Mouse (Mus musculus): ENCODE data around the gene Gsk3a. TPM values are rescaled to one million over a fixed set of nuclear protein-coding genes. Genes with fewer than 3 reads are reported as not detected.
"Not testable (repeated sequence)": the region's sequence is repeated elsewhere in the genome, so short reads cannot be mapped to it uniquely, and the experiment has no call there.

Gene Gsk3a
- total RNA-seq, 1 experiment from 2014 or later, result 97.4 TPM

DNA sequence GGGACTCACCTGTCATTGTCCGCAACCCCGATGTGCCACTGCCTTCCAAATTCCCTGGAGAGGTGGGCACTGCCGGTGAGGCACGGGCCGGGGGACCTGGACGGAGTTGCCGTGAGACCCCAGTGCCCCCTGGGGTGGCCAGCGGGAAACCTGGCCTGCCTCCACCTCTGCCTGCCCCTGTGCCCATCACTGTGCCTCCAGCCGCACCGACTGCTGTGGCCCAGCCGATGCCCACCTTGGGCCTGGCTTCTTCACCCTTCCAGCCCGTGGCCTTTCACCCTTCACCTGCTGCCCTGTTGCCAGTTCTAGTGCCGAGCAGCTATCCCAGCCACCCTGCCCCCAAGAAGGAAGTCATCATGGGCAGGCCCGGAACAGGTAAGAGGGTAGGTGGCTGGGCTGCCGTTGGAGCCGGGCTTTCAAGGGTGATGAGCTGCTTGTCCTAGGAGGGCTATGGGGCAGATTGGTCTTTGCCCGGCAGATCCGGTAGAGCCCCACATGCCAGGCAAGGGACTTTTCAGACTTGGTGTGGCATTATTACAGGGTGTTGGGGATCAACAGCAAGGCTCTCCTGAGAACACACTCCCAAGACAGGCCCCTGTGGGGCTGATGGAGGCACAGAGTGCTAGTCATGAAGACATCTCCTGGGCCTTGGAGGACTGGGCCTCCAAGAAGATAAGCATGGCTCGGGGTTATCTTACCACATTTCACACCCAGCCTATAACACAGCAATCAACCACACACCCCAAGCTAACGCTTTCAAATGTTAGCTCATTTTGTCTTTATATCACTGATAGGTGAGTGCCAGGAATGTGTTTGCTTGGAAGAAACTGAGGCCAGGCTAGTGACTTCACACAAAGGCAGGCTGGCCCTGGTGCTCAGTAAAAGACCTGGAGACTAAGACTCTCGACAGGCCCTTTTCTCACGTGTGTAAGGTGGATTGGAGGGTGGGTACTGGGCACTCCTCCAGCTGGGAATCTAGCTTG is 35.9 kb upstream of the Gsk3a start:
- no peak for DNase-seq

- DNase-seq, result no peak
Observed at GRCm38 (mm10) chr7:25272445-25273258, 35.0 kb upstream of the Gsk3a start.

- no peak for DNase-seq
Observed at GRCm38 (mm10) chr7:25271651-25272444, 34.2 kb upstream of the Gsk3a start.

DNA sequence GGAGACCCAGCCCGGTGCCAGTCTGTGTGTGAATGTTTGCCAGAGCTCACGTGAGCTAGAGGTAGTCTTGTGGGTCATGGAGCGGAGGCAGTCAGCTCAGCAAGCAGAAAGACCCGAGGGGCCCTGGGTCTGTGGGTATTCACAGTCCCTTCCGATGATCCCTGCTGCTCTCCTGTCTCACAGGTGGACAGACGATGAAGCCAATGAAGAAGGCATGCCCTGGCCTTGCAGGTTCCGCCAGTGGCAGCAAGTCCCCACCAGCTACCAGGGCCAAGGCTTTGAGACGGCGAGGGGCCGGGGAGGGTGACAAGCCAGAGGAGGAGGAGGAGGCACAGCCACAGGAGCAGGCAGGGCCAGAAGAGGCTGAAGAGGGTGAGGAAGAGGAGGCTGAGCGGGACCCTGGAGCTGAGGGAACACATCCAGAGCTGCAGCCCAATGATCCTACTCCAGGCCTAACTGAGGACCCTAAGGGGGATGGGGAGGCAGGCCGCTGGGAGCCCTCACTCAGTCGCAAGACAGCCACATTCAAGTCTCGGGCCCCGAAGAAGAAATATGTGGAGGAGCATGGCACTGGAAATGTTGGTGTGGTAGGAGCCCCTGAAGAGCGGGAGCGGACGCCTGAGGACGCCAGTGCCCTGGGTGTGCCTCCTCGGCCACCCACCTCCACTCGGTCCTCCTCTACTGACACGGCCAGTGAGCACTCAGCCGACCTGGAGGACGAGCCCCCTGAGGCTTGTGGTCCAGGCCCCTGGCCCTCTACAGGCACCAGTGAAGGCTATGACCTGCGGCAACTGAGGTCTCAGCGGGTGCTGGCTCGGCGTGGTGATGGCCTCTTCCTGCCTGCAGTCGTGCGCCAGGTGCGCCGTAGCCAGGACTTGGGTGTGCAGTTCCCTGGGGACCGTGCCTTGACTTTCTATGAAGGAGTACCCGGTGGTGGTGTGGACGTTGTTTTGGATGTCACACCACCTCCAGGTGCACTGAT is 33.3 kb upstream of the Gsk3a start:
- DNase-seq, result no peak

DNA sequence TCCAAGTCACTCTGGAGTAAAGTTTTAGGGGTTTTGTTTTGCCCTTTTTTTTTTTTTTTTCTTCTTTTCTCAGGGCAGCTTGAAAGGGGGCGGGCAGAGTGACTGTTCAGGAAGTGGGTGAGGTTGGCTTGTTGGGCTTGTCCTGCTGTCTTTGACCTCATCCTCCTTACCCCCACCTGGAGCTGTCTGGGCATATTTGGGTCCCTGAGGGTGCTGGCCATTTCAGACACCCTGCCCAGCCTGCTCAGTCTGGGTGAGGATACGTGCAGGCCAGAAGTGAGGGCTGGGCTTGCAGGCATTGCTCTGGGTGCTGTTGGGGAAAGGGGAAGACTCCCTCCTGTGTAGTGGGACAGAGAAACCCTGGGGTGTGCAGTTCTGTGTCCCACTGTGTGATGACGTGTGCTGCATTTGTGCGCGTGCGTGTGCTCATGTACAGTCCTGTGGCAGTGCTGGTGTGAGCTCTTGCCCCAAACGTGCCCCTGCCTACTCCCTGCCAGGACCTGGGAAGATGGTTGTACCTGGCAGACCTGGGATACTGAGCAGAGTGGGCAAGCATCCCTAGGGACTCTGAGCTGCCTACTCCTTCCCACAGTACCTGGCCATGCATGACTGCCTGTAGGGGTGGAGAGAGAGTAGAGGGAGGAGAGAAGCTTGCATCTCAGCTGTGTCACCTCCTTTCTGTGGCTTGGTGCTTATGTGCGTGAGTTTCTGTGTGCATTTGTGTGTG is 32.1 kb upstream of the Gsk3a start:
- DNase-seq, result no peak

DNA sequence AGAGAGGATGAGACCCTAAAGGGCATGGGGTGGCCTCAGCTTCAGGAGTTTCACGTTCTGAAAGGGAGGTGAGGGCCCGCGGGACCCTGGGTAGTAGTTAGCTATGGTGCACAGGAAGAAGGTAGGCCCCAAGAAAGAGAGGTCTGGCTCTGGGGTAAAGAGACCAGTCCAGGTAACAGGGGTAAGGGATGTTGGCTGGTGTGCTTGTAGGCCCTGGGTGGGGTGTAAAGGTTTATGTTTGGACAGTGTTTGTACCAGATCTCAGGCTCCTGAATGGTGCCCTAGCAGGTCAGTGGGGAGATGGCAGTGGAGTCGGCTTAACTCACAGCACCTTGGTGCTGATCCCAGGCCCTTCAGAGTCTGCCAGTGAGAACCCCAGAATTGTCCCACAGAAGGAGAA is 31.4 kb upstream of the Gsk3a start:
- DNase-seq, result no peak

- no peak for DNase-seq
Observed at GRCm38 (mm10) chr7:25268588-25268987, 30.9 kb upstream of the Gsk3a start.

DNA sequence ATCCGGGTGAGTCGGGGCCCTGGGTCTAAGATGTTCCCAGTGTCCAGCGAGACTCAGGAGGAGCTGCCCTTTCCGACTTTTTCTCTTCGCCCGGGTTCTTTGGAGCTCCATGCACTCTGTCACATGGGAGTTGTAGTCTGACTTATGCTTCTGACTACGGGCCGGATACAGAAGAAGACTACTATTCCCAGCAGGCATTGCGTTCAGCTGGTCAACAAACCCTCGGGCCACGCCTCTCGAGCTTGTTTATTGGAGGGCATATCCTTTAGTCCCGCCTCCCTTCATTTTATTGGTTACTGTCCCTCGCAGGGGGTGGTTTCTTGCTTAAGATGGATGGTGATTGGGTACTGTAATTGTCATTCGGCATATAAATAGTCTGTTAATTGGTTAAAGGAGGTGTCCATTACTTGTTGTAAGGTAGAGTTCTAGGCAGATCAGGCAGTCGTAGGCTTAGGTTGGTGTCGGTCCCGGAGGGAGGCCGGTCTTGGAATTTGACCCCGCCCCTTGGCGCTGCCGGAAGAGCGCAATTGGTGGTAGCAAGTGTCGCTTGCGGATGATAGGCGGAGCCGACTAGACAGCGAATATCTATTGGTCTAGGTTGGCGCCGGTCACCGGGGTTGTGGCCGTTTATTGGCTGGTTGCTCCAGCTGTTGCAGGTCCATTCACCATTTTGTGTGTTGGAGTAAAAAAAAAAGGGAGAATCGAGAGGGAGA is 30.3 kb upstream of the Gsk3a start:
- peak; percentile 96 for DNase-seq

- DNase-seq, result peak; percentile 94
Observed at GRCm38 (mm10) chr7:25267301-25267750, 29.7 kb upstream of the Gsk3a start, which contains the start of gene Cic. Gene Cic (plus strand): TSS chr7:25267704.

DNA sequence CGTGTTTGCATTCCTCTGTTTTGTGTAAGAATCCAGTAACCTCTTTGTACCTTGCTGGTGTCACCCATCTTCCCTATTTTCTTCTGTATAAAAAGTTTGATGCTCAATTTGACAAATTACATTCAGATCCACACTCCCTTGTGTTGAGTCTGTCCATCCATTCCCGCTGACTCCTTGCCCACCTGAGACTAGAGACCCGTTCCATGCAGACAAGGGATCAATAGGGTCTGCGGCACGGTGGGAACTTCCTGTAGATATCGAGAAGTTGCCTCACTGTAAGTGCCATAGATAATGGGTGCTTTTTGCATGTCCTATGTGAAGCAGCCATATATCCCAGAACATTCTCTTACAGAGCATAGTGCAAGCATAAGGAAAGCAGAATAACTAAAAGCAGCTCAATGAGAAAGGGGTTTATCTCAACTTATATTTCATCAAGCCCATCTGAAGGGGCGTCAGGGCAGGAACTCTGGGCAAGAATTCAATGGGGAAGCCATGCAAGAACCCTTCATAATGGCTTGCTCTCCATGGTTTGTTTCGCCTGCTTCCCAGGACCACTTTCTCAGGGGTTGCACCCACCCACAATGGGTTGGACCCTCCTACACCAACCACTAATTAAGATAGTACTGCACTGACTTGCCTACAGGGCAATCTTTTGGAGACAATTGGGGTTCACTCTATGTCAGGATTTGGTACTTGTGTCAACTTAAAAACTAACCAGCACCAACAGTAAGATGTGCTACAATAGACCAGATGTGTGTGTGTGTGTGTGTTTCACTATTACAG is 28.7 kb upstream of the Gsk3a start:
- DNase-seq, result no peak

GRCm38 (mm10) chr7:25265743-25266142 is 28.1 kb upstream of the Gsk3a start:
- not testable (repeated sequence) for DNase-seq

DNA sequence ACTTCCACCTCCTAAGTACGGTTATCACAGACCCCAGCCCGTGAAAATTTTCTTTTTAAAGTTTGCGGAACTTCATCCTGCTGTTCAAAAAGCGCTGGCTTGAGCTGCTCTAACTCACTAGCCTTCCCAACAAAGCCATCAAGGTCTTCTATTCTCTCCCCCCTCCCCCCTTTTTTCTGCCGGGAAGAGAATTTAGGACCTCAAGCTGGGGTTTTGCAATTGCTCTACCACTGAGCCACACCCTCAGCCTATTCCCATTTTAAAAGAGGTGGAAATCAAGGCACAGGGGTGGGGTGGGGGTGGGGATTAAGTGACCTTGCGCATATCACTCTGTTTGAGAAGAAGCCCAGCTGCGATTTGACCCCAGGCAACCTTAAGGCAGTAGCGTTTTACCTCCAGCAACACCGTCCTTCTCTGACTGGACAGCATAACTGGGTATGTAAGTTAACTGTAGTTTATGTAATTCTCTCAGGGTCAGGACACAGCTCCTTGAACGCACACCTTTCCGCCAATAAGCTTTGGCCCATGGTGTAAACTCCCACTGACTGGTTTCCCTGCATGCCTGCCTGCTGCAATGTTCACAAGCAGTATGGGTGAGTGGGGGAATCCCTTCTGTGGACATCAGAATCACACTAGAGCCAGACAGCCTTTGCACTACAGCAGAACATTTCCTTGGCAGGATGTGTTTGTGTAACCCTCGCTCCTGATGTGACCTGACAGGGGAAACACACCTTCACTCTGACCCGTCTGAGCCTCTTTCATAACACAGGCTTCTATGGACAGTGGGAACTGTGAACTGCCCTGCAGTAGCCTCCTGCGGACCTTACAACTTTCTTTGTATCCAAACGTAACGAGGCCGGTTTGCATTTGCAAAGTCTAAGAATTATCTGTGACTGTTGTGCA is 26.6 kb upstream of the Gsk3a start:
- no peak for DNase-seq

GRCm38 (mm10) chr7:25261896-25262295 is 24.2 kb upstream of the Gsk3a start:
- DNase-seq, result no peak

DNA sequence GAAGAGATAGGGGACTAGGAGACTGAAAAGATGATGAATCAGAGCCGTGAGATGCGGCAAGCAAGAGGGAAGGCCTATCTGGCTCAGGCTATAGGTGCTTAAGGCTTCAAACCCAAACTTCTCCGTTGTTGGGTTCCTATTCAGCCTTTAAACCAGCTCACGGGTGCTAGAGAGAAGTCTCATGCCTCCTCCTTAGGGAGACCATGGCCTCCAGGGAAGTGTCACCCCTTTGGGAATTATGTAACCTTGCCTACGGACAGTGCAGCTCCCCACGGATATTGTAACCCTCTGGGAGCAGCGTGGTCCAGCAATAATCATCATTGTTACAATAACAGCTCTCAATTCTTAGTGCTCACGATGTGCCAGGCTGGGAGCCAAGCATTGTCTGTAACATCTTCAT is 14.2 kb upstream of the Gsk3a start:
- no peak for DNase-seq

DNA sequence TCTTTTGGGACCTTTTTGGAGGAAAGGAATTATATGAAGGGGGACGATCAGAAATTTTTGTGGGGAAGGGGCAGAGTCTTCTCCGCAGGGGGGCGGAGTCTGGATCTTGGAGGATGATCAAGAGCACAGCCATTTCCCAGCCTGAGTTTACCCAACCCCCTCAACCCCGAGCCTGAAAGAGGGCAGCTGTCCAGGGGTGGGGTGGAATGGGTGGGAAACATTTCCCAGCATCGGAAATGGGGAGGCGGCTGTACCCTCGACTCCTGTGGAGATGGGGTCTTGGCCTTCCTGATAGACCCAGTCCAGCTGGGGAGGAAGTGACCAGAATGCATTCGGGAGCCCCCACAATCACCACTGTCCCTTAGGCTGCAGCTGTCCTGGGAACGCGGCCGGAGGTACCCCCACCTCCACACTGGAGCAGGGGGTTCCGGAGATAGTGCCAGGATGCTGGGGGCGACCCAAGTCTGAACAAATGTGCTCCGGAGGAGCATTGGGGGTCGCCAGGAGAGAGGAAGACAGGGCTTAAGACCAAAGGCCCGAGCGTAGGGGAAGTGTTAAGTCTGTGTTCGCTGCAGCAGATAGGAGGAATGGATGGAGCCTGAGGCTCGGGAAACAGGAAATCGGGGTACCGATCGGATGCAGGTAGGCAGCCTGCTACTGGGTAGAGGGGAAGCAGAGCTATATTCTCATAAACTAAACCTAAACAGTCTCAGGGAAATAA is 13.6 kb upstream of the Gsk3a start:
- DNase-seq, result peak; percentile 45

GRCm38 (mm10) chr7:25250141-25250972 is 12.7 kb upstream of the Gsk3a start, which contains the start of gene Erf:
Gene Erf (minus strand): TSS chr7:25250761.
- DNase-seq, result peak; percentile 97
